Mouse (Mus musculus) spleen, adult 12 weeks (tissue): ENCODE data around the gene Lce3c.

ENCODE experiments used
- DNase-seq: peaks from one replicate; pipeline ENCODE4 v3.0.0; 2022; ENCODE audit warnings: low spot score

The Lce3c gene

GRCm38 (mm10) chr3:92944186-92944585 lies at the start of gene Lce3c:
TSS of gene Lce3c (plus strand) at chr3:92944486.
- no peak for DNase-seq

- DNase-seq = no peak
Measured at GRCm38 (mm10) chr3:92894489-92894888, 49.8 kb upstream of the Lce3c start.

- no peak for DNase-seq
Measured at GRCm38 (mm10) chr3:92902992-92903391, 41.3 kb upstream of the Lce3c start.

GRCm38 (mm10) chr3:92903640-92904039 lies 40.6 kb upstream of the Lce3c start:
- DNase-seq = no peak

- DNase-seq = no peak
Measured at GRCm38 (mm10) chr3:92905182-92905581, 39.1 kb upstream of the Lce3c start.

- no peak for DNase-seq
Measured at GRCm38 (mm10) chr3:92907571-92907970, 36.7 kb upstream of the Lce3c start.

GRCm38 (mm10) chr3:92920364-92920763 lies 23.9 kb upstream of the Lce3c start:
- no peak for DNase-seq

GRCm38 (mm10) chr3:92926130-92926529 lies 18.2 kb upstream of the Lce3c start, which contains the start of gene Lce3a:
TSS of gene Lce3a (minus strand) at chr3:92926230.
- DNase-seq = no peak

GRCm38 (mm10) chr3:92932679-92933078 lies 11.6 kb upstream of the Lce3c start, which contains the start of gene Lce3b:
TSS of gene Lce3b (plus strand) at chr3:92932979.
- DNase-seq = no peak

GRCm38 (mm10) chr3:92957090-92957489 lies 12.8 kb downstream of the Lce3c start, which contains the start of gene Lce3d:
TSS of gene Lce3d (plus strand) at chr3:92957390.
- no peak for DNase-seq

- DNase-seq = no peak
Measured at GRCm38 (mm10) chr3:92966761-92967160, 22.5 kb downstream of the Lce3c start, which contains the start of gene Lce3e. TSS of gene Lce3e (plus strand) at chr3:92967061.

- DNase-seq = no peak
Measured at GRCm38 (mm10) chr3:92978484-92978883, 34.2 kb downstream of the Lce3c start.

GRCm38 (mm10) chr3:92991926-92992325 lies 47.6 kb downstream of the Lce3c start, which contains the start of gene Lce3f:
TSS of gene Lce3f (plus strand) at chr3:92992226.
- DNase-seq = no peak
